Mouse (Mus musculus) urinary bladder, postnatal 4 days (tissue): Measurements from ENCODE around the gene Lgr5.

Experiments
- DNase-seq, 2 experiments: peaks; one replicate each; pipeline ENCODE4 v3.0.0; 2021 to 2022; ENCODE audit warnings: low spot score in 2 of 2

Gene Lgr5

DNA sequence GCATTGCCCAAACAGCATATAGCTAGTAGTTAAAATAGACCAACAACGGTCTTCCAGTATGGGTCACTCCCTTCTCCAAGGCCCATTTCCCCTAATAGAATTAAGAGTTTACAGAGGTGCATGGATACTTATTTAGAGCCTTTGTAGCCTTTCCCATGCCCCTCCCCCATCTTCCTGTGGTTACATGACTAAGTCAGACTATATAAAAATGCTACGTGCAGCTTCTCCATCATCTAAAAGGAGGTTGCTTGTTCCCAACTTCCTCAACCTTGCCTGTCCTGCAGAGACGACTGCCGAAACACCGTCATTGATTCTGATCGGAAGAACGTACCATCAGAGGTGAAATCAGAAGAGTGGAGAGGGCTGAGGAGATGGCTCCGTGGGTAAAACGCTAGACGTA is 82.4 kb downstream of the Lgr5 start:
- DNase-seq: no peak

DNA sequence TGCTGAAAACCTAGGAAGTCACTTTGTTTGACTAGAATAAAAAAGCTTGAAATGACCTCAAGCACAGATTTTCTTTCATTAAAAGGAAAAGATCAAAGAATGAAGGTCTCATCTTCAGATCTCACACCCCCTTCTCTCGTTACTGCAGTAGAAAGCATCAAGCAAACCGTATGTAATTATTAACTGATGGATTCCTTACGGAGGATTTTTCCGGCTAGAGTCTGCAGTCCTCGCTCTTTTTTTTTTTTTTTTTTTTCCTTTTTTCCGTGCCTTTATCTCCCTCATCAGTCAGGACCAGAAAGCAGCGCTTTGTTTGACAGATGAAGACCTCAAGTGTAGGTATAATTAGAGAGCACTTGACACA is 93.8 kb downstream of the Lgr5 start:
- no peak for DNase-seq

DNA sequence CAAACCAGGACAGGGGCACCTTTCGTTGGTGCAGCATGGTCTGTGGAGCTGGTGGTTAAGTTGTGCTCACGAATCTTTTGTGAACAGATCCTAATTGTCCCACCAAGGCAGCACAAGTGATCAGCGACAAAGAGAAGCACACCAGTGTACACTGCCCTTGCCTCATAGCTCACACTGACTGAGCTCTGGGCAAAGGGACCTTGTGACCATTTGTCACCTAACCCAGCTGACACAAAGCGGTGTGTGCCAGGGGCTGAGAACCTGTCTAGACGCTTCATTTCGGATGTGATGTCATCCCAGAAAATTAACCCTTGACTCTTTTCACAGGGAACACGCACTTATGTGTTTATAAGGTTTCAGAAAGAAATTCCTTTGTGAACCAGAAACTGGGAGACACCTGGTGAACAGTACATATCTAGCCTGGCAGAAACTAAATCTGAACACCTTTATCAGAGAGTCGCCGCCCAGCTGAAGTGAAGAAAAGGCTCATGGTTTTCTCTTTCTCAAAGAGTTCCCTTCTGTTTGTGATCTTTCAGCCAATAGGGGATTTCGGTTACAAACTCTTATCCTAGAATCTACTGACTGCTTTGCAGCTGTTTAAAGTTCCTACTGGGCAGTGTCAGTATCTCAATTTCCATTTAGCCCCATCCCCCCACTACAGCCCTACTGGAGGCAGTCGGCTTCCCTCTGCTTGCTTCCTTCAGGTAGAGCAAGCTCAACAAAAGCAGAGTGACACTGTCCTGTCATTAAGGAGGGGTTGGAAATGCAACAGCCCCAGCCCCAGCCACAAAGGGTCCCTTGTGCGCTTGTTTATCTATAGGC is 94.4 kb downstream of the Lgr5 start:
- no peak for DNase-seq

DNA sequence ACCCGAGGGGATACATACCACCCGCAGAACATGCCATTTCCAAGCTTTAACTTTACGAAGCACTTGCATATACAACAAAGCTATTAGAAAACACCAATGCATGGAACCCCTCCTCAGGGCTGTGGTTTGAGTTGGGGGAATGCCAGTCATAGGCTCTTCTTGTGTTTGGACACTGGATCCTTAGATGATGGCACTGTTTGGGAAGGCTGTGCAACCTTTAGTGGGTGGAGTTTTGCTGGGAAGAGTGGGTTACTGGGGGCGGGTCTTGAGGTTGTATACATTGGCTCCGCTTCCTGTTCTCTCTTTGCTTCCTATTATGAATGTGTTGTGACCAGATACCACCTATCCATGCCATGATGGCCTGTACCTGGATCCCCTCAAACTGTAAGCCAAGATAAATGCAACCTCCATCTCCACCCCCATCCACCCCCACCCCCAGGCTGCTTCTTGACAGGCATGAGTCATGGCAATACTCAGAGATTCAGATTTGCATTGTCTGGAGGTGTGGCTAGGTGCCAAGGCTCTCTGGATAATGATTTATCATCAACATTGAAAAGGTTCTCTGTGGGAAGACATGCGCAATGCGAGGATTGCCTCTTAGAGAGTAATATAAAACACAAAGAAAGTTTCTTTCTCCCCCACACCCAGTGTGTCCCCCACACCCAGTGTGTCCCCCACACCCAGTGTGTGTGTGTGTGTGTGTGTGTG is 95.6 kb downstream of the Lgr5 start:
- DNase-seq: no peak

DNA sequence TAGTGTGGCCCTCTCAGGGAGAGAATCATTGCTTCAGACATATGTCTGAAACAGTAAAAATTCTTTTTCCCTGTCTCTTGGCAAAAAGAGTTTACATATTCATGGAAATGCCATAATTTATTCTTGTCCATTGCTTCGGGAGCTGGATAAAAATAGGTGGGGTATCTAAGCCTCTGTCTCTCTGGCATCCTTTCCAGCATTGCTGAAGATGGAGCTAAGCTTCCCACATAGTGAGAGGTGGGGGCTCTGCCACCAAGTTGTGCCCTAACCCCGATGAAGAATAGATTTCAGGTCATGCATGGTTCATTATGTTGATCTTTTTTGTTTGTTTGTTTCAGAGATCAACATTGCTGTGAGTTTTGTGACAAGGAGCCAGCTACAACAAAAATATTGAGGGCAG is 102.0 kb downstream of the Lgr5 start:
- DNase-seq: no peak

DNA sequence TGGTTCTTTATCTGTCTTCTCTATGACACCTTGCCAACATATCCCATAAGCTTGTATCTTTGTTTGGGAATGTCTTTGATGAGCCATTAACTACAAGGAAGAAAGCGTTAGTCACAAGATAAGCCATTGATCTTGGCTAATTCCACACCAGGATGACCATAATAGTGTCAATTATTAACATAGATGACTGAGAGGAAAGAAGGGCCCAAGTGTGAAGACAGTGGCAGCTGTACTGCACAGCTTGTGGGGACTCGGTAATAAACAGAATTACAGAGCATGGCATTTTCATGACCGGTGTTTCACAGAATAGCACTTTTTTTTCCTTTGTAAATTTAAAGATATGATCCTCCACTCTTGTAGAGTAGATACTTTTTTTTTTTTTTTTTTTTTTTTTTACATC is 102.9 kb downstream of the Lgr5 start:
- DNase-seq: no peak

DNA sequence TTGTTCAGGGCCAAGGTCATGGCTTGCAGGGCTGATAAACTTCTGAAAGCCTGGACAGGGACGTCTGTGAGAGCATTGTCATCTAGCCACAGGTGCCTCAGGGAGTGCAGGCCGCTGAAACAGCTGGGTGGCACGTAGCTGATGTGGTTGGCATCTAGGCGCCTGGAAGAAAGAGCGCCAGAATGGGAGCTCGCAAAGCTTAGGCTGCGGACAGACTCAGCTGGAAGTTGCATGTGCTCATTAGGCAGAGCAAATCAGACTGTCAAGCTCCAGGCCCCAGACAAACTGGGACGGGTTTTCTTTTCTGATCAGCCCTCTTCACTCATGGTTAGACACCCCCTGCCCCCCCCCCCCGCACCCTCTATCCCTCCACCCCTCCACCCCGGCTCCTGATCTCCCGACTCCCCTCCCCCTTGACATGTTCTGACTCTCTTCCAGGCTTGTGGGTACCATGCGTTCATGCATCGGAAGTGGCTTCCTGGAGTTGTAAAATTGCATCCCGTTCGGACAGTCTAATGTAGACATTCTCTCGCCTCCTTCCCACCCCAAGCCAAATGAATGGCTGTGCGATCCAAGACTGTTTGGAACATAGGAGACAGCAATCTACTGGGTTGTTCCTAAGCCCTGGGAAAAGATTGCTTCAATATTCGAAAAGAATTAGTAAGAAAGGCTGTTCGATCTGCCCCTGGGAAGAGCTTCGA is 109.0 kb downstream of the Lgr5 start:
- DNase-seq: no peak

DNA sequence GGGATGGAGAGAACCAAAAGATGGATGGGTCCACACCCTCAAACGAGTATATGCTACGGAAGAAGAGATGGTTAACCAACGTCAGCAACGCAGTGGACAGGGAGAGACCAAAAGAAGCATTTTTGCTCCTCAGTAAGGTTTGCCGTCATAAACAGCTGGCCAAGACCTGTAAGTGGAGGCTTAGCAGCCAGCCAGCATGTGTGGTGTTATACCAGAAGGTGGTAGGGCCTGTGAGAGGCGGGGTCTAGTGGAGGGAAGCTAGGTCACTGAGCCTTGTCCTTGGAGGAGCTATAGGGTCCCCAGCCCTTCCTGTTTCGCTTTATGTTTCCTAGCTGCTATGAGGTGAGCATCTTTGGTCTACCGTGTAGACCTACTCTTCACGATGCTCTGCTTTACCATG is 111.1 kb downstream of the Lgr5 start:
- no peak for DNase-seq

DNA sequence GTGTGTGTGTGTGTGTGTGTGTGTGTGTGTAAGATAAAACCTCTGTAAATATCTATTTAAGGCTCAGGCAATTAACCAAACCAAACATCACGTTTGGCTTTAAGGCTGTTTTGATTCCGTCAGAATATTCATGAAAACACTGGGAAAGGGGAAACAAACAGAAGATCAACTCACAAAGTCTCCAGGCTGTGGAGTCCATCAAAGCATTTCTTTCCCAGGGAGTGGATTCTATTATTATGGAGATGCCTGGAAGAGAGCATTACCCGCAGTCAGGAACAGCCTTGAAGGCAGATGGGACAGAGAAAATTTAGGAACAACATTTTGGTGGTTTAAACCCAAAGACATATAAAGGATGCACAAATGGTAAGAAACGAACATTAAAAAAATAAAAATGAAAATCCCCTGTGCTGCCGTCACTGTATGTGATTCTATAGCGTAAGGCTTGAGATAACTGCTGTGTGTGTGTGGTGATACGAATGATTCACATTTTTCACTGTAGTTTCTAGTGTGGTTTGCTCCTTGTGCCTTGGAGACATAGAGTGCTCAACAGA is 112.5 kb downstream of the Lgr5 start:
- no peak for DNase-seq

DNA sequence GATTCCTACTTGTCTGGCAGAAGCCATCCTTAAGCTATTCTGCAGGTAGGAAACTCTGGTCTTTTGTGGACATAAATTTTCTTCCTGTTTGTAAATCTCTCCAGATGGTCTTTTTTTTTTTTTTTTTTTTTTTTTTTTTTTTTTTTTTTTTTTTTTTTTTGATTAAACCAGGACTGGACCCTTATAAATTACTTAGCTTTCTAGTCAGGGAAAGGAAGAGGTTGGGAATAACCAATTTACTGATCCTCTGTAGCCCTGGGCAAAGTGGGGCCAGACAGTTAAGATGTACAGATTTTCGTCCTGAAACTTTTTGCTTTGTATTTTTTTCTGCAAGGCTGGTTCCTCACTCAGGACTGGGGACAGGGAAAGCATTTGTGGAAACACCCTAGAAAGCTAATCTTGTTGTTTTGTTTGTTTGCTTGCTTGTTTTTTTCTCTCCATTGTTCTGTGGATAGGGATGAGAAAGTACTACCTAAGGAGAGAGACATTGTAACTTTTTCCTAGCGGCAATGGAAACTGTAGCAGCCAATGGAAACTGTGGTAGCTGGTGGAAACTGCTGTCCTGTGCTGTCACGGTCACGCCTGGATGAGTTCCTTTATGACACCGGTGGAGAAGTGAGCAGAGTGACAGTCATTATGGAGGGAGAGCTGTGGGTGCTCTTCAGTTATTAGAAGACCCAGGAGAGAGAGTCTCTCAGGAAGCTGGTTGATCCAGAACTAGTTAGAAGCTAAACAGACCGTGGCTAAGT is 114.2 kb downstream of the Lgr5 start:
- no peak for DNase-seq

DNA sequence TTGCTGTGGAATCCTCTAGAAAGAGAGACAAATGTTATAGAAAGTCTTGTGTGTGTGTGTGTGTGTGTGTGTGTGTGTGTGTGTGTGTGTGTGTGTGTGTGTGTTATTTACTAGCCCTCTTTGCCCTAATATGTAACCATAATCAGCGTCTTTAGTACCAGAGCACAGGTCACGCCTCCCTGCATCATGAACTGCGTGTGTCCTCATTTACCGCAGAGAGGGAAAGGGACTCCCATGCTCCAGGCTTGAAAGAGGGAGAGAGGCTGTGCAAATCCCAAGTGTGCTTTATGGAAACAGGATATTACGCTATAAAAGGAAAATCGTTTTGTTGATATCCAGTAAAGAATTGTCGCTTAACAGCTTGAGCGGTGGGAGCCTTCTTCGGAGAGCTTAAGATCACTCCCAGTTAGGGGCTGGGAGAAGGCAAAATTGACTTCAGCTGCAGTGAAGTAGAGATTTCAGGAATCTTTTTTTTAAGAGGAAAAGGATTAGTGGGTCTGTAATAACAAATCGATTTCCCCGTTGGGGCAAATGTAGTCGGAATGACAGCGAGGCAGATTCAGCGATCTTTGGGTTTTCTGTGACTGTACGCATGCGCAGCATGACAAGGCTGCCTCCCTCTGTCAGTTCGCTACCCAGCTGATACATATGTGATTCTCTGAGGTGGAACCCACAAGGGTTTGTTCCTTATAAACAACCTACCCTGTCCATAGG is 116.8 kb downstream of the Lgr5 start:
- no peak for DNase-seq

DNA sequence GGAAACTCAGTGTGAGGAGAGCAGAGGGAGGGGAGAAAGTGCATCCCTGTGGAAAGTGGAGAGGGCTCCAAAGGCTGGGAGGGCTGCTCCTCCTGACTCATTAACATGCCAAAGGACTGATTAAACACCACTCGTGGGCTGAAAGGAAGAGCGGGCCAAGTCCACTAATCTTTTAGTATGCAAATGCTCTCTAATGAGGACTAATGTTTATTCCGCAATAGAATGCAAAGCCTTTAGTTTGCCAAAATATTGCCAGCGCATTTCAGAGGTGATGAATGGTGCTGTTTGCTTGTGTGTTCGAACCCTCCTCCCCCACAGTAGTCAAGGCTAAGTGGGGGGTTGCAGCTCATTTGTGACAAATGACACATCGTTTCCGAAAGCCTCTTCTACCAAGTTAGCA is 118.5 kb downstream of the Lgr5 start:
- DNase-seq: no peak

DNA sequence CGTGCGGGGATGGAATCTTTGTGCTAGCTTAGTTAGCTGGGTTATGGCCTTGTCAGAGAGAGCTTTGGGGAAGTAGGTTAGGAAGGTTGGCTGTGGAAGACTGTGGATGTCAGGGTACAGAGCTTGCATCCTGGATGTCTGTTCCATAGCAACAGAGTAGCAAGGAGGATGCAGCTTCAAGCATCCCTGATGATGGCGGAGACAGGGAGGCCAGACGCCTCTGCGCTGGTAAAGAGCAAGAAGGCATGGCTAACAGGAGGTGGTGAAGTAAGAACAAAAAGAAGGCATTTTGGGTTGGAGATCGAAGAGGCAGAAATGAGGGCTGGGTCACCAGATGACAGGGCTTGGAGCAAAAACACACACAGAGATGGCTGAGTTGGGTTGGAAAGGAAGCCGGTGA is 118.9 kb downstream of the Lgr5 start:
- no peak for DNase-seq

DNA sequence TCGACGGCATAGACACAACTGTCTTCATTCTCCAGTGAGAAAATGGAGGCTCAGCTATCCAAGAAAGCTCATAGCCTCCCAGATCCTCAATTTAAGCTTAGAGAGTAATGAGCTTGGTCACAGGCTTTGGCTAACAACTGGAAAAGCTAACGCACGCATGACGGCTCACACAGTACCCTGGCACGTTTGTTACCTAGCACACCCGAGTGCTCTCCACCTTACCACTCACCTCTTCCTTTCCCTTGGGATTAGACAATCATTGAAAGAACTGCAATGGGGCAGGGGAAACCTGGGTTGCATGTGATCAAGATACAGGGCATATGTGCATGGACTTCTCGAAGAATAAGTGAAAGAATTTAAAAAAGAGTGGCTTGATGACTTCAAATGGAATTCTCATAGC is 119.6 kb downstream of the Lgr5 start:
- DNase-seq: no peak

DNA sequence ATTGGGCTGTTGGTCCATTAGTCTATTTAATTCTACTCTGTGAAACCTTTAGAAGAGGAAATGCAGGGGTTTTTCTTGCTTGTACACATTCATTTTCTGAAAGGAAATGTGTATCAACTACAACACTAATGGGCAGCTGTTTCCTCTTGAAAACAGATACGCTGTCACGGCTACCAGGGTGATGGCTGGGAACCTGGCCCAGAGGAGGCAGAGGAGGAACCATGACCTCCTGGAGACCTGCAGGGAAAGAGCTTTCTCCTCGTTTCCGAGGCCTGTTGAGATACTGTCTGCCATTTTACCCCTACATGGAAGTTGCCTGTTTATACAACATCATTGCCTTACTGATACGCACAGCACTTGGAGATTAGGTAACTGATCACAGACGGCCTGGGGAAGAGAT is 121.8 kb downstream of the Lgr5 start:
- DNase-seq: no peak

DNA sequence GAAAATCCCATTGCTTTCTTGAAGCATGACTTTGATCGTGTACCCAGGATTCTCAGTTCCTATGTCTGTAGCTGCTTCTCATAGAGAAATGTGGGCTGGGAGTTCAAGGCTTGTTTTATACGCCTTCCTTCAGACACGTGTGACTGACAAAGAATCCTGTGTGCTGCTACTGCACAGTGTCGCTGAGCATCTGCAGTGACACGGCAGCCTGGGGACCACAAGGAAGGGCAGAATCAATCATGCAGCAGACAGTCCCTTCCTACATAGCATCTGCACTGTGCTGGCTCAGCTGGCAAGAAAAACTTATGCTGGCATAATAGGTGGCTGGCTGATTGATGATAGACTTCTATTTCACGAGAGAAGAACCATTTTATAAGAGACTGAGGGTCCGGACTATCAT is 122.5 kb downstream of the Lgr5 start:
- no peak for DNase-seq

DNA sequence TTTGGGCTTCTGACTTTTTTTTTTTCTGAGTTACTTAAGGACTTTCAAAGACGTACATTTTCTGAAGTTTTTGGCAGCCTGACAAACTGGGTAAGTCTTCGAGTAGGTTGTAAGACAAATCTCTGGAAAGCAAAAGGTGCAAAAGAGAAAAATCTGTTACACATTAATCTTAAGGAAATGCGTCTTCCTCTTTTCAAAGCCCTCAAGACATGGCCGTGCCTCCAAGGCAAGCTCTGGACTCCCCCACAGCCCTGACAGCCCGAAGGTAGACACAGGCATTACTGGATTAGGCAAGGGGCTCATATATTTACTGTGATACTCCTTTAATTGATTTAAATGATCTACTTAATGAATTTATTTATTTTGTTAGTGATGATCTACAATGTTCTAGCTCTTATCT is 124.9 kb downstream of the Lgr5 start:
- DNase-seq: no peak

DNA sequence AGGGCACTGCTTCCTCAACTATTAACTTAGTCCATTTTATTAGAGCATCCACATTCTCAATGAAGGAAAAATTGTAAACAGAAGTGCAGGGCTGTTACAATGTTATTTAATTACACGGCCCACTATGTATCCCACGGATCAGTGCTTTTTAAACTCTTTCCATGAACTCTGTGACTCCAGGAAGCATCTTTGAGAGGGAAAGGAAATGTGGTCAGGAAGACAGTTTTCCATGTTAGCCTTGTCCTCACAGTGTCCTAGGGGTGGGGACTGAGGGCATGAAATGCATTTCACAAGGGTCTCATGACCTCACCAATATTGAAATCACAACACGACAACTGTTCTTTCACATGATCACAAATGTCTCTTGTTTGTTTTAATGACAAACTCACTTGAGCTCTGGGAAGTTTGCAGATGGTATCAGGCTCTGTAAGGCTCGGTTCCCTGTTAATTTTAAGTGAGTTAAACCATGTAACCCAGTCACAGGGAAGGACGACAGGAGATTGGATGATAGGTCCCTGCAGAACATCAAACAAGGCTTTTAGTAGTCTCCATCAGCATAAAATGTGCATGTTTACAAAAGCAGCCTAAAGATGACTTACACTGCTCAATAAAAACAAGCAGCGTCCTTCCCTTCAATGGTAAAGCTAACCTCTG is 130.1 kb downstream of the Lgr5 start:
- DNase-seq: no peak

DNA sequence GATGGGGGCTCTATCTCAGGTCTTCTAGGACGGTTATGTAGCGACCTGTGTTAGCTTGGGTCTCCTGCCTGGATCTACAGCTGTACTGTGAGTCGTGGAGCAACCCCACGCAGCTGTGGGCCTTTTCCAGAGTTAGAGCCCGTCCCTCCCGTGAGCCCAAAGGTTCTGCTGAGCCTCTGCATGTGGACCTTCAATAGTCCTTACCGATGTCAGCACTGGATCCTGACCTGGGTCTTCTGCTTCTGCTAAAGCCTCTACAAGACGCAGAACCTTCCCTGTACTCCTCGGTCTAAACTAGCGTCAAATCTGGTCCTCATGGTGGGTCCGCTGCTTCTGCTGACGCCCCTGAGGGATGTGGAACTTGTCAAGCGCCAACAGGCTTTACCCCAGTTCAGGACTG is 139.0 kb downstream of the Lgr5 start:
- DNase-seq: no peak

DNA sequence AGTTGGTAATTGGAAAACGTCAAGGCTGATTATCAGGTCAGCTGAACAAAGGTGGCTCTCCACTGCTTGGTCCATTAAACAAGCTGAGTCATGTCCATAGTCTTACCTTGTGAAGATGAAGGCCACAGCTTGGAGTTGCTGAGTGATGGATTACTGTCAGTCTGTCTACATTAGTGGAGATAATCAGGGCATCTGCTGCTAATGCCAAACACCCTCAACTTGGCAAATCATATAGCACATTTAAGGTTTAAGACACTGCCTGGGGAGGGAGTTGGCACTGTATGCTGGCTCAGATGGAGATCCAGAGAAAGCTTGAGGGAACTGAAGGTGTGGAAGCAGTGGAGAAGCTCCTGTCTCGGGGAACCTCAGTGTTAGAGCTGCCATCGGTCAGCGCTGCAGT is 150.3 kb downstream of the Lgr5 start:
- no peak for DNase-seq

DNA sequence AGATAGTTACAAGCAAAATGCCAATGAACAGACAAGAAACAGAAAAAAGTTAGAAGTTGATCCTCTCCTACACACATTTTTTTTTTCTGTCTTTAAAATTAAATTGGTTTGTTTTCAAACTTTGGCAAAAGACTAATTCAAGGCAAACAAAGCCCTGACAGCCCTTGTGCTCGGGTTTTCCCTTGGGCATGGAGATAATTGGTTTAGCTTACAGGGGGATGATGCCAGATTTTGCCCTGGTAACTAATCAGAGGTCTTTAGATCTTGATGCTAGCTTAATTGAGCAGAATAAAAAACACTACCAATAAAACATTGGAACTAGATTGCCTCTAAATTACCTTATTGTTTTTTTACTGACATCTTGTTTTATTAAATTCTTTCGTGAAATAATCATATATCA is 162.2 kb downstream of the Lgr5 start:
- no peak for DNase-seq
